Mouse (Mus musculus): ENCODE measurements around the gene Tas2r121. TPM values are rescaled to one million over a fixed set of nuclear protein-coding genes. Genes with fewer than 3 reads are reported as not detected.

The Tas2r121 gene
- not detected in 2 replicates for polyA plus RNA-seq (2012)

GRCm38 (mm10) chr6:132700907-132701306, at the start of gene Tas2r121:
TSS of gene Tas2r121 (minus strand) at chr6:132701007.

GRCm38 (mm10) chr6:132737935-132738334, 37.1 kb upstream of the Tas2r121 start, which contains the start of gene Tas2r115:
TSS of gene Tas2r115 (minus strand) at chr6:132738035.

GRCm38 (mm10) chr6:132711828-132712227, 11.0 kb upstream of the Tas2r121 start, which contains the start of gene Tas2r122:
TSS of gene Tas2r122 (minus strand) at chr6:132711928.

DNA sequence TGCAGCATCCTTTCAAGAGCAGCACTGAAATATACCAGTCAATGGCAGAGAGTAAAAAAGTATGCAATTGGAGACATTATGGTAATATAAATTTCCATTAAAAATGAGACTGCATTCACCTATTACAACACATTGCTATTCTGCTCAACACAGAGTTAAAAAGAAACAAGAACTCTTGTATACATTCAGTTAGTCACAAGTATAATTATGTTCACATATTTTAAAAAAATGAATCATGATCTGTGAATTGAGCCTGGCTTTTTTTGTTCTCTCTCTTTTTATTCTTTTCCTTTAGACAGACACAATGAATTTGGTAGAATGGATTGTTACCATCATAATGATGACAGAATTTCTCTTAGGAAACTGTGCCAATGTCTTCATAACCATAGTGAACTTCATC, 44.2 kb downstream of the Tas2r121 start, which contains the start of gene Tas2r120:
Gene Tas2r120 (plus strand): TSS at position 301 of the 400 bp plus-strand sequence.

GRCm38 (mm10) chr6:132651426-132651825, 49.4 kb downstream of the Tas2r121 start, which contains the start of gene A630073D07Rik:
TSS of gene A630073D07Rik (minus strand) at chr6:132651526.

Other genes with a start within 250 kb of the Tas2r121 start
- not detected in 2 replicates for gene Prh1, start 131.2 kb downstream of the Tas2r121 start, polyA plus RNA-seq (2012)
- not detected in 2 replicates for gene Prp2, start 105.1 kb downstream of the Tas2r121 start, polyA plus RNA-seq (2012)
- gene A630073D07Rik, start 49.5 kb downstream of the Tas2r121 start, polyA plus RNA-seq (2012), result not detected in 2 replicates
- not detected in 2 replicates for gene Tas2r120, start 44.1 kb downstream of the Tas2r121 start, polyA plus RNA-seq (2012)
- not detected in 2 replicates for gene Tas2r122, start 10.9 kb upstream of the Tas2r121 start, polyA plus RNA-seq (2012)
- gene Tas2r115, start 37.0 kb upstream of the Tas2r121 start, polyA plus RNA-seq (2012), result not detected in 2 replicates
- gene Tas2r124, start 53.7 kb upstream of the Tas2r121 start, polyA plus RNA-seq (2012), result not detected in 2 replicates
- gene Tas2r102, start 61.1 kb upstream of the Tas2r121 start, polyA plus RNA-seq (2012), result not detected in 2 replicates
- not detected in 2 replicates for gene Tas2r136, start 77.2 kb upstream of the Tas2r121 start, polyA plus RNA-seq (2012)
- gene Tas2r117, start 101.8 kb upstream of the Tas2r121 start, polyA plus RNA-seq (2012), result not detected in 2 replicates
- not detected in 2 replicates for gene Tas2r123, start 146.1 kb upstream of the Tas2r121 start, polyA plus RNA-seq (2012)
- not detected in 2 replicates for gene Tas2r116, start 154.4 kb upstream of the Tas2r121 start, polyA plus RNA-seq (2012)
- not detected in 2 replicates for gene Tas2r110, start 167.0 kb upstream of the Tas2r121 start, polyA plus RNA-seq (2012)
- not detected in 2 replicates for gene Tas2r113, start 192.0 kb upstream of the Tas2r121 start, polyA plus RNA-seq (2012)
- not detected in 2 replicates for gene Tas2r125, start 208.6 kb upstream of the Tas2r121 start, polyA plus RNA-seq (2012)